Mouse (Mus musculus): ENCODE results near the gene Ptgfrn. TPM values are rescaled to one million over a fixed set of nuclear protein-coding genes. Genes with fewer than 3 reads are reported as not detected.

The Ptgfrn gene
- total and polyA plus RNA-seq, 3 experiments = not detected

DNA sequence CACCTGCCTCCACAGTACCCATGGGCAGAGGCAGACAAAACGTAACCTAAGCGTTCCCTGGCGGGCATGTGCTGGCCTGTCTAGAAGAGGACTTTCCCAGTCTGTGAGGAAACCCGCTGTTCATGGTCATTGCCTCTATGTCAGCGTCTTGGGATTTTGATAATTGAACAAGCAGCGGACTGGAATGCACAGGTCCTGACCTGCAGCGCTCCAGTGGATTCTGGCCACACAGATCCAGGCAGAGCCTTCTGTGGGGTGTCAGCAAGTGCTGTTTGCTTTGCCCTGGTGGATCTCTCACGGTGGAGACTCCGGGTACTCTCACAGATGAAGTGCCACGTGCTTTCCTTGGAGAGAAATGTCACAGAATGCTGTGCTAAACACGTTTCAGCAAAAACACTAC, 26.4 kb upstream of the Ptgfrn start:
- no peaks in the 10 kb centered on the region for H3K9me3 ChIP-seq (replicated peaks; ENCODE audit: low read length)
- in situ Hi-C loops (cut with MboI; ENCODE audit: low pct_ligation_motif_present, low pct_unique_long_range_greater_than_20kb, low sequenced_read_pairs) = no loop called here
- TF ChIP-seq MAX (IDR thresholded peaks at IDR 0.05; ENCODE audit: low read length) (peak; percentile 58; the same call in 1 of the 2 replicates), USF2 (conservative IDR thresholded peaks at IDR 0.05; ENCODE audit: low read depth, low read length) (no peak)
- no peaks in the 10 kb centered on the region for H3K27me3 ChIP-seq (replicated peaks)
- no peak for DNase-seq (ENCODE audit: extremely low read depth)
- H3K9ac ChIP-seq (ENCODE audit: insufficient read depth, low read depth) = no peak overlapping the region
- H3K4me3 ChIP-seq (replicated peaks in 1 of 3; ENCODE audit: low read depth in 2 of 3, low read length in 2 of 3, poor library complexity in 1 of 3) = no peak overlapping the region
- no peak overlapping the region for H3K27ac ChIP-seq (ENCODE audit: insufficient read depth, low read depth)
- no peak overlapping the region for H3K4me2 ChIP-seq (ENCODE audit: insufficient read depth, low read depth, poor library complexity, severe bottlenecking)
- H3K36me3 ChIP-seq (replicated peaks in 1 of 2; ENCODE audit: control insufficient read depth in 1 of 2, insufficient read depth in 1 of 2, low read length in 1 of 2) = no peaks in the 10 kb centered on the region
- H3K79me2 ChIP-seq (replicated peaks; ENCODE audit: control insufficient read depth, extremely low read depth, insufficient read depth, poor library complexity, severe bottlenecking) = no peaks in the 10 kb centered on the region
- peaks cover 5% of the 10 kb centered on the region in 2 experiments; a peak in 2 of 4 replicates for H3K4me1 ChIP-seq (ENCODE audit: control insufficient read depth in 1 of 2, insufficient read depth in 2 of 2)
- dilution Hi-C loops (cut with MboI; ENCODE audit: extremely low pct_ligation_motif_present, extremely low pct_unique_long_range_greater_than_20kb, low sequenced_read_pairs) = no loop called here

DNA sequence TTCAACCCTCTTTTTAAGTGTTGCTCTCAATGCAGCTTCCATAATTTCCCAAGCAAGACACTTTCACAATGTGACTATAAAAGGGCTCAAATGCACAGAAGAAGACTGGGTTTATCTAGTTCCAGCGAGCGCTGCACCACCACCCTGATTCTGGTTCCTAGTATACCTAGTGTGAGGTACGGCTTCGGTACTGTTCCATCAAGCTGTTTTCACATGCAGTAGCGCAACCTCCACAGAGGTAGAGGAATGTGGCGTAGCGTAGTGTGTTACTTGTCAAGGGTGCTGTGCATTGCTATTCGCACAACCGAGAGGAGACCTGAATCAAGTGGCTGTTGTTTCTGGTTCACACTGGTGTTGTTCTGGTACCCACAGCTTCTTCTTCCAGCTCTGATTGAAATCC, 24.8 kb upstream of the Ptgfrn start:
- H3K4me2 ChIP-seq (ENCODE audit: insufficient read depth, low read depth, poor library complexity, severe bottlenecking) = no peak overlapping the region

GRCm38 (mm10) chr3:101132981-101133380, 22.9 kb upstream of the Ptgfrn start:
- H3K27ac ChIP-seq (ENCODE audit: insufficient read depth, low read depth) = no peak overlapping the region
- no peak for TF ChIP-seq E2F4 (IDR thresholded peaks at IDR 0.05; ENCODE audit: insufficient replicate concordance, low read depth, low read length)
- TF ChIP-seq CTCF (conservative IDR thresholded peaks at IDR 0.05 in 1 of 2, IDR thresholded peaks at IDR 0.05 in 1 of 2; ENCODE audit: low read depth in 2 of 2, low read length in 2 of 2) = no peak
- no peak for TF ChIP-seq UBTF (IDR thresholded peaks at IDR 0.05; ENCODE audit: low read depth, low read length)
- no peak for TF ChIP-seq CHD2 (IDR thresholded peaks at IDR 0.05; ENCODE audit: low read length)
- no peak for TF ChIP-seq ZKSCAN1 (IDR thresholded peaks at IDR 0.05; ENCODE audit: borderline replicate concordance, low read depth, low read length)
- TF ChIP-seq HCFC1 (IDR thresholded peaks at IDR 0.05; ENCODE audit: low read depth, low read length) = no peak
- no peak for TF ChIP-seq MYC (IDR thresholded peaks at IDR 0.05; ENCODE audit: low read depth, low read length)
- no peak for TF ChIP-seq POLR2A (IDR thresholded peaks at IDR 0.05; ENCODE audit: low read depth, low read length)
- TF ChIP-seq SMC3 (IDR thresholded peaks at IDR 0.05; ENCODE audit: low read depth, low read length) = no peak
- TF ChIP-seq ZMIZ1 (IDR thresholded peaks at IDR 0.05; ENCODE audit: low read depth, low read length) = no peak
- no peak for TF ChIP-seq POLR2AphosphoS2 (IDR thresholded peaks at IDR 0.05; ENCODE audit: low read depth, low read length)
- no peak for TF ChIP-seq BHLHE40 (IDR thresholded peaks at IDR 0.05; ENCODE audit: low read depth, low read length)
- no peak for TF ChIP-seq JUN (IDR thresholded peaks at IDR 0.05; ENCODE audit: insufficient read depth, low read depth, low read length)
- no peak for TF ChIP-seq TBP (conservative IDR thresholded peaks at IDR 0.05; ENCODE audit: low read depth, low read length)
- no peak for TF ChIP-seq RCOR1 (conservative IDR thresholded peaks at IDR 0.05; ENCODE audit: low read depth, low read length)
- no peak for TF ChIP-seq MXI1 (IDR thresholded peaks at IDR 0.05; ENCODE audit: low read depth, low read length)
- no peak for TF ChIP-seq RAD21 (IDR thresholded peaks at IDR 0.05; ENCODE audit: low read depth, low read length)
- no peak for TF ChIP-seq MAZ (IDR thresholded peaks at IDR 0.05; ENCODE audit: low read depth, low read length)
- TF ChIP-seq GABPA (IDR thresholded peaks at IDR 0.05; ENCODE audit: insufficient replicate concordance, low read depth, low read length) = no peak
- no peak for TF ChIP-seq MAFK (IDR thresholded peaks at IDR 0.05; ENCODE audit: insufficient replicate concordance, low read length)
- H3K36me3 ChIP-seq (replicated peaks in 1 of 2; ENCODE audit: control insufficient read depth in 1 of 2, insufficient read depth in 1 of 2, low read length in 1 of 2) = no peaks in the 10 kb centered on the region
- H3K4me2 ChIP-seq (ENCODE audit: insufficient read depth, low read depth, poor library complexity, severe bottlenecking) = no peak overlapping the region
- dilution Hi-C loops (cut with MboI; ENCODE audit: extremely low pct_ligation_motif_present, extremely low pct_unique_long_range_greater_than_20kb, low sequenced_read_pairs) (no loop called here), in situ Hi-C loops (cut with MboI; ENCODE audit: low pct_ligation_motif_present, low pct_unique_long_range_greater_than_20kb, low sequenced_read_pairs) (no loop called here)
- H3K79me2 ChIP-seq (replicated peaks; ENCODE audit: control insufficient read depth, extremely low read depth, insufficient read depth, poor library complexity, severe bottlenecking) = no peaks in the 10 kb centered on the region
- no peak overlapping the region for H3K9ac ChIP-seq (ENCODE audit: insufficient read depth, low read depth)
- H3K4me3 ChIP-seq (replicated peaks in 1 of 3; ENCODE audit: low read depth in 2 of 3, low read length in 2 of 3, poor library complexity in 1 of 3) = no peak overlapping the region
- peaks cover 5% of the 10 kb centered on the region in 2 experiments; a peak in 2 of 4 replicates for H3K4me1 ChIP-seq (ENCODE audit: control insufficient read depth in 1 of 2, insufficient read depth in 2 of 2)
- no peaks in the 10 kb centered on the region for H3K9me3 ChIP-seq (replicated peaks; ENCODE audit: low read length)
- DNase-seq (ENCODE audit: extremely low read depth) = no peak
- no peaks in the 10 kb centered on the region for H3K27me3 ChIP-seq (replicated peaks)

More for the DNA sequence above, 24.8 kb upstream of the Ptgfrn start:
- Histone ChIP-seq H3K36me3 (replicated peaks in 1 of 2; ENCODE audit: control insufficient read depth in 1 of 2, insufficient read depth in 1 of 2, low read length in 1 of 2) (no peaks in the 10 kb centered on the region), H3K4me3 (replicated peaks in 1 of 3; ENCODE audit: low read depth in 2 of 3, low read length in 2 of 3, poor library complexity in 1 of 3) (no peak overlapping the region), H3K27ac (ENCODE audit: insufficient read depth, low read depth) (no peak overlapping the region), H3K9ac (ENCODE audit: insufficient read depth, low read depth) (no peak overlapping the region), H3K4me1 (ENCODE audit: control insufficient read depth in 1 of 2, insufficient read depth in 2 of 2) (peaks cover 5% of the 10 kb centered on the region in 2 experiments; a peak in 2 of 4 replicates), H3K27me3 (replicated peaks) (no peaks in the 10 kb centered on the region), H3K9me3 (replicated peaks; ENCODE audit: low read length) (no peaks in the 10 kb centered on the region), H3K79me2 (replicated peaks; ENCODE audit: control insufficient read depth, extremely low read depth, insufficient read depth, poor library complexity, severe bottlenecking) (no peaks in the 10 kb centered on the region)
- dilution Hi-C loops (cut with MboI; ENCODE audit: extremely low pct_ligation_motif_present, extremely low pct_unique_long_range_greater_than_20kb, low sequenced_read_pairs) (no loop called here), in situ Hi-C loops (cut with MboI; ENCODE audit: low pct_ligation_motif_present, low pct_unique_long_range_greater_than_20kb, low sequenced_read_pairs) (no loop called here)
- TF ChIP-seq HCFC1 (IDR thresholded peaks at IDR 0.05; ENCODE audit: low read depth, low read length) = no peak
- DNase-seq (ENCODE audit: extremely low read depth) = no peak
